Mouse (Mus musculus): Measurements from ENCODE around the gene Glg1. TPM values are rescaled to one million over a fixed set of nuclear protein-coding genes. Genes with fewer than 3 reads are reported as not detected.

Gene Glg1
- 10 to 100 TPM; 50.9 to 56.5 TPM for total RNA-seq (2023)

DNA sequence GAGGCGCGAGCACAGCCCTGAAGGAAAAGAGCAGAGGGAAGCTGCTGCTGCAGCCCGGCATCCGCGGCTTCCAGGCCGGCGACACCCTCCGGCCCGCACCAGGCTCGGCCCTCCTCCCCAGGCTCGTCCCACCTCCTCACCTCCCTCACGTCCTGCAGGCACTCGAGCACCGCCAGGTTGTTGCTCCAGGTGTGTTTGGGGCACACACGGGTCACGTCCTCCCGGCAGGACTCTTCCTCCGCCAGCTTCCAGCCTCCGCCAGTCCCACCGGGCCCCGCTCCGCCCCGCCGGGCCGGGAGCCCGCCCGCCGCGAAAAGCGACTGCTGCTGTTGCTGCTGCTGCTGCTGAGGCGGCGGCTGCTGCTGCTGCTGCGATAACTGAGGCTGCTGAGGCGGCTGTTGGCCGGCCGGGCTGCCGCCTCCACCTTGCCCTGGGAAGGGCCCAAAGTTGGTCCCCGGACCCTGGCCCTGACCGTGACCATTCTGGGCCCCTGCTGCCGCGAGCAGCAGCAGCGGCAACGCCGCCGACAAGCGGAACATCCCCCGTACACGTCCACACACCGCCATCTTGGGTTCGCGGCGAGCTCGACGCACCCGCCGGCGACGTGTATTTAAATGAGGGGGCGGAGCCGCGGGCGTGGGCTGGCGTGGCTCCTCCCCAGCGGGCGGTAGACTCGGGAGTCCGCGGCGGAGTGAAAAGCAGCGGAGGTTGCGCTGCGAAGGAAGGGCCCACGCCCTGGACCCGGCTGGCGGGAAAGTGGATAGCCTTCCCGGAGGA is at the start of gene Glg1:
TSS of gene Glg1 (minus strand) at position 586 of the 777 bp plus-strand sequence.

DNA sequence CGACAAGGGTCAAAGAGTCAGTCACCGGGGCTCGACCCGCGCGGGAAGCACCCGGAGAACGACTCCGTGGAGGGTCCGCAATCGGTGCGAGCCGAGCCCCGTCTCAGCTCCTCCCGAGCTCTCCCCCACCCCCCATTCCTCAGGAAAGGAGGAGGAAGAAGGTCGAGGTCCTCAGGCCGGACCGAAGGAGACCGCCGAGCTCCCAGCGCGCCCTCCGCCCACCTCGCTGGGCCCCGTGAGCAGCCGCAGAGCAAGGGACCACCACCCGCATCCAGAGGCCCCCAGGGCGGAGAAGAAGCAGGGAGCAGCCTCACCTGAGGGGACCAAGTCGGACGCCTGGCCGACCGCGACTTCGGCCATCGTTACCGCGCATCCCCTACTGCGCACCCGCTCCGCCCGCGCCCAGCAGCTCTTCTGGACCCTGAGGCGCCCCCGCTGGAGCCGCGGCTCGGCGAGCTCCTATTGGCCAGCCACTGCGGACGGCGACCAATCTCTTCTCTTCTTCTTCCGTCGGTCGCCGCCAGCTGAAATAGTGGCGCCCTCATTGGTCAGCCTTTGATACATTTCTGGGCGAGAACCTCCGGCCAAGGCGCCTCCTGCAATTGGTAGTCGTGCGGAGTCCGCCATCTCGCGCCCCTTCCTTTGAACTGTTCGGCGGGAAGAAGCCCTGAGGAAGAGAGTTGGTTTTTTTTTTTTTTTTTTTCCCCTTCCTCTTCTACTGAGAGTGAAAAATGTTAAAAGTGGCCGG is 41.0 kb upstream of the Glg1 start, which contains the start of gene Rfwd3:
TSS of gene Rfwd3 (minus strand) at position 402 of the 748 bp plus-strand sequence.

Other genes with a start within 250 kb of the Glg1 start
- 1 to 10 TPM; 4.8 to 7.3 TPM for gene Ddx19b, start 227.5 kb downstream of the Glg1 start, total RNA-seq (2023)
- 10 to 100 TPM; 19.8 to 20.9 TPM for gene Aars, start 226.1 kb downstream of the Glg1 start, total RNA-seq (2023)
- 1 to 10 TPM; 1.9 to 7.0 TPM for gene Exosc6, start 202.9 kb downstream of the Glg1 start, total RNA-seq (2023)
- not detected for gene Clec18a, start 166.8 kb downstream of the Glg1 start, total RNA-seq (2023)
- gene Pdpr, start 164.6 kb downstream of the Glg1 start, total RNA-seq (2023): 10 to 100 TPM; 10.9 to 14.1 TPM
- gene Rfwd3, start 41.0 kb upstream of the Glg1 start, total RNA-seq (2023): 10 to 100 TPM; 43.7 to 46.7 TPM
- 10 to 100 TPM; 17.2 to 21.1 TPM for gene Mlkl, start 79.0 kb upstream of the Glg1 start, total RNA-seq (2023)
- not detected for gene Fa2h, start 134.6 kb upstream of the Glg1 start, total RNA-seq (2023)

All from neutrophil, adult 59 days (primary cell).